Mouse (Mus musculus) lung, embryonic 14.5 days (tissue): Measurements from ENCODE around the gene Rhou. TPM values are rescaled to one million over a fixed set of nuclear protein-coding genes. Genes with fewer than 3 reads are reported as not detected.

Source experiments
- ATAC-seq: fragments of 200-750 bp; cut with Nextera tagmentation; 2 replicates; pipeline ENCODE4 v1.8.0; 2017; ENCODE audit warnings: mild to moderate bottlenecking, moderate TSS enrichment, moderate library complexity; ENCODE audit not compliant: insufficient read depth
- DNase-seq: peaks from one replicate; pipeline ENCODE4 v3.0.0-alpha.2; 2015
- H3K27ac ChIP-seq: fragments of 300-500 bp; sonication (generic); 2 replicates; pipeline ENCODE4 v1.5.1; 2014; ENCODE audit warnings: low read depth, mild to moderate bottlenecking, moderate library complexity
- H3K27me3 ChIP-seq: fragments of 300-500 bp; sonication (generic); 2 replicates; pipeline ENCODE4 v1.6.1; 2014; ENCODE audit warnings: low read length, control low read depth; ENCODE audit not compliant: insufficient read depth
- H3K36me3 ChIP-seq: fragments of 300-500 bp; sonication (generic); 2 replicates; pipeline ENCODE4 v1.6.1; 2014; ENCODE audit warnings: control low read depth; ENCODE audit not compliant: insufficient read depth
- H3K4me1 ChIP-seq: fragments of 300-500 bp; sonication (generic); 2 replicates; pipeline ENCODE4 v1.6.1; 2014; ENCODE audit warnings: antibody characterized with exemption, control low read depth; ENCODE audit not compliant: insufficient read depth
- H3K4me2 ChIP-seq: fragments of 300-500 bp; sonication (generic); 2 replicates; pipeline ENCODE4 v1.6.1; 2014; ENCODE audit warnings: mild to moderate bottlenecking
- H3K4me3 ChIP-seq: fragments of 300-500 bp; sonication (generic); 2 replicates; pipeline ENCODE4 v1.5.1; 2014; ENCODE audit warnings: low read depth, low read length
- H3K9ac ChIP-seq: fragments of 300-500 bp; sonication (generic); 2 replicates; pipeline ENCODE4 v1.6.1; 2014
- H3K9me3 ChIP-seq: fragments of 300-500 bp; sonication (generic); 2 replicates; pipeline ENCODE4 v1.6.1; 2016; ENCODE audit warnings: low read depth, low read length, control low read depth
- CTCF ChIP-seq: IDR thresholded peaks from 2 replicates; pipeline ENCODE4 v1.5.1; 2016; ENCODE audit warnings: antibody characterized with exemption, low read depth
- WGBS: fragments of 180-500 bp; shearing (Covaris S2); extraction: QIAGEN DNeasy Blood & Tissue Kit; methylation state at CpG from one replicate; pipeline ENCODE4 v1.1.7; 2014; 5-methylcytosine and 5-hydroxymethylcytosine counted together
- polyA plus RNA-seq: library from polyadenylated mRNA; unstranded; fragments of >200 nt; fragmentation: Nextera tagmentation; extraction: Ambion mirVana; gene quantifications from 2 replicates; pipeline ENCODE4 v1.2.1, GENCODE M21; 2014

Rhou gene
- polyA plus RNA-seq, 1 experiment from 2014 or later, result 12.9 TPM

DNA sequence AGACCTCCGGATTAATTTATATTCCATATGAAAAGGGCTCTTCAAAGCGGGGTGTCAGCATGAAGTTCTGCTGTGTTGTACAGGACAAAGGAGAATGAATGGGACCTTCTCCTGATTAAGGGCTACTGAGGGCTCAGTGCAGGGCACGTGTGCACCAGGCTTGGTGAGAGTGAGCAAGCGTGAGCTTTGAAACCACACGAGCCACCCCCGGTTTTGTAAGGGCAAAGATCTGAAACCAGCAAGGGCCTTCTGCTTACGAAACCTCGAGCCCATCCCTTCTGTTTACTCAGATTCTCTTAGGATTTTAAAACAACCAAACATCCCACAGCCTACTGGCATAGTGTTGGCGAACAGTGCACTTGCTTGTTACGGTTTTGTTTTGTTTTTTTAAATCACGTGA is 7.8 kb downstream of the Rhou start:
- no peak overlapping the region for H3K9ac ChIP-seq
- ATAC-seq, result no peak
- 87% methylated on average over 11 of the region's 11 CpGs for WGBS

DNA sequence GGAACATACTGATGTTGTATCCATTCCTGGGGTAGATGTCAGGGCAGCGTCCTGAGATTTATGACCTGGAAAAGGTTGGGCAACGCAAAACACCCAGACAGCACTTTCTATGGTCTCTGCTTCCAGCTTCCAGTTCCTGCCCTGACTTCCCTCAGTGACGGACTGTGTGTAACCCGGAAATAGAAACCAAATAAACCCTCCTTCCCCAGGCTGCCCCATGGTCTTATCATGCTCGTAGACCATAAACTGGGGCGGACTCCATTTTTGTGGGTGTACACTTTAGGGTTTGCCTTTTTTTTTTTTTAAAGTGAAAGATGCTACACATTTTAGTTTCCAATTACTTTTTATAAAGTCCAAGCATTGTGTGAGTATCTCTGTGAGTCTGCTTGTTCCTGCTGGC is 11.9 kb downstream of the Rhou start:
- H3K27ac ChIP-seq, result no peak overlapping the region
- no peak overlapping the region for H3K4me2 ChIP-seq
- no peaks in the 10 kb centered on the region for H3K9me3 ChIP-seq
- no peaks in the 10 kb centered on the region for H3K27me3 ChIP-seq
- H3K9ac ChIP-seq, result no peak overlapping the region
- H3K4me3 ChIP-seq, result no peak overlapping the region
- peaks cover 41% of the 10 kb centered on the region for H3K36me3 ChIP-seq
- no peaks in the 10 kb centered on the region for H3K4me1 ChIP-seq
- WGBS, result 67% methylated on average over 6 of the region's 6 CpGs
- TF ChIP-seq CTCF, result no peak
- ATAC-seq (no peak), DNase-seq (no peak)

More for the DNA sequence above, 7.8 kb downstream of the Rhou start:
- TF ChIP-seq CTCF, result no peak
- H3K27ac ChIP-seq, result no peak overlapping the region
- H3K4me3 ChIP-seq, result no peak overlapping the region
- H3K4me2 ChIP-seq, result no peak overlapping the region
- H3K9me3 ChIP-seq, result no peaks in the 10 kb centered on the region
- peaks cover 72% of the 10 kb centered on the region for H3K36me3 ChIP-seq
- no peaks in the 10 kb centered on the region for H3K4me1 ChIP-seq
- H3K27me3 ChIP-seq, result no peaks in the 10 kb centered on the region
- DNase-seq, result no peak

DNA sequence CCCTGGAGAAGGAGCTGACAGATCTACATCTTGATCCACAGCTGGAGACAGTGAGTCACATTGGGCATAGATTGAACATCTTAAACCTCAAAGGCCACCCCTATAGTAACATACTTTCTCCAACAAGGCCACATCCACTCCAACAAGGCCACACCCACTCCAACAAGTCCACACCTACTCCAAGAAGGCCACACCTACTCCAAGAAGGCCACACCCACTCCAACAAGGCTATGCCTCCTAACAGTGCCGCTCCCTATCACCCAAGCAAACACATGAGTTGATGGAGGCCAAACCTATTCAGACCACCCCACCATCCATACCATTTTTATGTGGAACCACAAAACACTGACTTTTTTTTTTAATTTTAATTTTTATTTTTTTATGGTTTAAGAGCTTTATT is 13.1 kb downstream of the Rhou start:
- Histone ChIP-seq H3K27me3 (no peaks in the 10 kb centered on the region), H3K36me3 (peaks cover 28% of the 10 kb centered on the region), H3K9ac (no peak overlapping the region), H3K27ac (no peak overlapping the region), H3K9me3 (no peaks in the 10 kb centered on the region), H3K4me2 (no peak overlapping the region), H3K4me1 (no peaks in the 10 kb centered on the region), H3K4me3 (no peak overlapping the region)
- 69% methylated on average over 1 of the region's 1 CpGs for WGBS
- no peak for TF ChIP-seq CTCF
- no peak for DNase-seq
- ATAC-seq, result no peak

DNA sequence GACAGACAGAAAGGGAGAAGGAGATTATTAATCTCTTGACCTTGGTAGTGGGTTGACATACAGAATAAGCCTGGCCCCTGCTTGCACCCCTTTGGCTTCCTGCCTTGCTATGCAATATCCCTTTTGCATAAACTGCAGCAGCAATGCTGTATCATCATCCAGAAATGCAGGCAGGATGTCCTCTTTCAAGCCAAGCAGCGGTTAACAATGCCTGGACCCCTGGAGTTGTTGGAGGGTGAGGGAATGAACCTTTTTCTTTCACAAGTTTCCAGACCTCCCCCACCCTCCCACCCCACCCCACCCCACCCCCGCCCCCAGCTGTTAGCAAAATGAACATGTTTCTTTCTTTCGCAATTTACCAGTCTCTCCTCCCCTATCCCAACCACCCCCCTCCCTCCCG is 15.0 kb downstream of the Rhou start:
- DNase-seq, result peak; percentile 61
- no peak for ATAC-seq
- Histone ChIP-seq H3K4me3 (no peak overlapping the region), H3K27ac (no peak overlapping the region), H3K27me3 (no peaks in the 10 kb centered on the region), H3K36me3 (peaks cover 10% of the 10 kb centered on the region), H3K4me1 (no peaks in the 10 kb centered on the region), H3K9ac (no peak overlapping the region), H3K9me3 (no peaks in the 10 kb centered on the region), H3K4me2 (no peak overlapping the region)
- TF ChIP-seq CTCF, result no peak
- WGBS, result 18% methylated on average over 4 of the region's 4 CpGs

DNA sequence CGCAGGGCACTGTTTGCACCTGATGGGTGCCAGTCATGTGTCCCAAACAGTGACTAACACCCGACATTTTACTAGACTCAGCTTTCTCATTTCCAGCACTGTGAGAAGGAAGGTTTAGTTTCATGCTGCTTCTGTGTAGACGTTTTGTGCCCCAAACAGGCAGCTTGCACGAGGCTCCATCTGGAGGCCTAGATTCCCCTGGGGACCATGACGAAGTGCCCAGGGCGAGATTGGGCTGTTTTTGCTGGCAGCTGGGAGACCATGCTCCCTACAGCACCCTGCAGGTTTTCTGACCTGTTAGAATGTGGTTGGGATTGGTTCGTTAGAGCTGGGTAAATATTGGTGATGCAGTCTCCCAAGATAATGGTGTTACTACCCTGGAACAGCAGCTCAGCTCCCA is 17.0 kb downstream of the Rhou start:
- TF ChIP-seq CTCF, result no peak
- Histone ChIP-seq H3K4me2 (no peak overlapping the region), H3K4me3 (no peak overlapping the region), H3K27me3 (no peaks in the 10 kb centered on the region), H3K9ac (no peak overlapping the region), H3K4me1 (no peaks in the 10 kb centered on the region; the same call in 1 of the 2 replicates), H3K27ac (no peak overlapping the region), H3K9me3 (no peaks in the 10 kb centered on the region), H3K36me3 (no peaks in the 10 kb centered on the region)
- no peak for DNase-seq
- 48% methylated on average over 7 of the region's 7 CpGs for WGBS
- no peak for ATAC-seq

DNA sequence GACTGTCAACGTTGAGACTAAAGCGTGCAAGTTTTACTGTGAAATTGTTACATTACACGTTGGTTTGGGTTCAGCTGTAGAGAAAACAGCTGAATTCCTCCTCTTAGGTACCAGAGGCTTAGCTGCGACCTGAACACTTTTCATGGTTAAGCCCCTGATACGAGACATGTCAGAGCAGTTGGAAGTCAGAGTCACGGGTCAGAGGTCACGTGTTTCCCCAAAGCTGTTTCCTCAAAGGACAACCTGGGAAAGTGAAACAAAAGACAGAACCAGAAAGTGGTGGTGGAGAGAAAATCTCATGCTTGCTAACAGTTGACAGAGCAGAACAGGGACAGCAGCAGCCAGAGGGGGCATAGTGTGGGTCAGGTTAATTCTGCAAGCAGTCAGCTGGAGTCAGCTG is 17.7 kb downstream of the Rhou start:
- H3K9ac ChIP-seq, result no peak overlapping the region
- H3K36me3 ChIP-seq, result no peaks in the 10 kb centered on the region
- H3K4me1 ChIP-seq, result no peaks in the 10 kb centered on the region; the same call in 1 of the 2 replicates
- no peaks in the 10 kb centered on the region for H3K9me3 ChIP-seq
- H3K4me2 ChIP-seq, result no peak overlapping the region
- H3K27me3 ChIP-seq, result no peaks in the 10 kb centered on the region
- TF ChIP-seq CTCF, result no peak
- WGBS, result 68% methylated on average over 7 of the region's 7 CpGs
- no peak for ATAC-seq
- H3K27ac ChIP-seq, result no peak overlapping the region
- H3K4me3 ChIP-seq, result no peak overlapping the region
- DNase-seq, result no peak

DNA sequence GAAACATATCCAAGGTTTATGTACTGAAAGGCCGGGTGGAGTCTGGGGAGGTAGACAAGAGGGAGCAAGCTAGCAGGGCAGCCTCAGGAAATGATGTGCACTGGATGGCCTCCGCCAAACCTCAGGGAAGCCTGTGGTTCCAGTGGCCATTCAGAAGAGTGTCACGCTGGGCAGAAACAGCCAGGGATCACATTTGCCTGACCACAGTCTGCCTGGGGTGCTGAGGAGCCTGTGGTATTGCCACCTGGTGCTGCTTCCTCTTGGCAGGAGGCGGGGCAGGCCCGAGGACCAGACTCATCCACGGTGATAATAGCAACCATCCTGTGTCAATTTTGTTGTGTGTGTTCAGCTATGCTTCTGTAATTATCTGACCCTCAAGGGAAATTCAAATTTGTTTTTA is 18.9 kb downstream of the Rhou start:
- Histone ChIP-seq H3K9me3 (no peaks in the 10 kb centered on the region), H3K4me1 (no peaks in the 10 kb centered on the region; the same call in 1 of the 2 replicates), H3K9ac (no peak overlapping the region), H3K27ac (no peak overlapping the region), H3K36me3 (no peaks in the 10 kb centered on the region), H3K4me2 (no peak overlapping the region), H3K4me3 (no peak overlapping the region), H3K27me3 (no peaks in the 10 kb centered on the region)
- ATAC-seq (no peak), DNase-seq (no peak)
- TF ChIP-seq CTCF, result no peak
- 72% methylated on average over 6 of the region's 6 CpGs for WGBS

DNA sequence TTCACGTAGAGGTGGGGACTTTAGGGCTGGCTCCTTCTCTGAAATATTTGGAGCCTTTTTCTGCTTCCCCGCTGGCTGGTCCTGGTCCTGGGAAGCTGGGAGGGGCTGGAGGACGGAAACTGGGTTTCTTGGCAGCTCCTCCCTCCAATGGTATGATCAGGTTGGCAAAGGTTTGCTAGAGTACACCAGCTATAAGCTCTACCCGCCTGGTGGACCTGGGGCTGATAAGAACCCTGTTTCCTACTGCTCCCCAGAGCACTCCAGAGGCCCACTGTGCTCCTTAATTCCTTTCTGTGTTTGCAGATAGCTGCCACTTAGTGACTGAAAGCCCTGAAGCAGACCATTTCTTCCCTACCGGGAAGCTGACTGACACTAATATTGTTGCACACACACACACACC is 21.9 kb downstream of the Rhou start:
- Histone ChIP-seq H3K4me3 (no peak overlapping the region), H3K27ac (no peak overlapping the region), H3K4me2 (peak overlapping the region; percentile 16; the same call in 1 of the 2 replicates), H3K4me1 (no peaks in the 10 kb centered on the region; the same call in 1 of the 2 replicates), H3K9ac (no peak overlapping the region), H3K36me3 (no peaks in the 10 kb centered on the region), H3K9me3 (no peaks in the 10 kb centered on the region), H3K27me3 (no peaks in the 10 kb centered on the region)
- WGBS, result 29% methylated on average over 5 of the region's 5 CpGs
- no peak for TF ChIP-seq CTCF
- DNase-seq (peak; percentile 24), ATAC-seq (no peak)
